Mouse (Mus musculus) layer of hippocampus, adult 8-10 months (tissue): ENCODE measurements around the gene Tmbim6. TPM values are rescaled to one million over a fixed set of nuclear protein-coding genes. Genes with fewer than 3 reads are reported as not detected.
"Not testable (repeated sequence)": the region's sequence is repeated elsewhere in the genome, so short reads cannot be mapped to it uniquely, and the experiment has no call there.

Source experiments
- DNase-seq, 2 experiments: peaks; one replicate each; pipeline ENCODE4 v3.0.0; 2022; ENCODE audit warnings: low spot score in 2 of 2
- total RNA-seq, 4 experiments: library from RNA; stranded (reverse); gene quantifications; 2 replicates each; pipeline ENCODE4 v1.2.4; 2022

Tmbim6 gene
- total RNA-seq, 4 experiments from 2014 or later, result 349 to 403 (median 360) TPM

GRCm38 (mm10) chr15:99416957-99417356, 24.3 kb downstream of the Tmbim6 start:
- DNase-seq, result no peak

- DNase-seq, result no peak
Measured at GRCm38 (mm10) chr15:99417692-99418271, 25.1 kb downstream of the Tmbim6 start.

DNA sequence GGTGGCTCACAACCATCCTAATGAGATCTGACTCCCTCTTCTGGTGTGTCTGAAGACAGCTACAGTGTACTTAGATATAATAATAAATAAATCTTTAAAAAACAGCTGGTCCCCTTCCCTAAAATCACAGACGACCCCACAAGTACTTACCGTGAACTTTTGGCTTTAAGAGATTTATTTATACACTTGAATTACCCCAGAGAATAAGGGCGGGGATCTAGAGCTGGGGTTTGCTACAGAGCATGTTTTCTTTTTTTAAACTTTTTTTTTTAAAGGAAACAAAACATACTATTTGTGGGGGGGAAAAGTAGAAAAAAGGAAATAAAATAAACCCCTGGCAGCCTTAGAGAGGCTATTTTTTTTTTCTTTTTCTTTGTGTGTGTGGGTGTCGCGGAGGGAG, 27.4 kb downstream of the Tmbim6 start:
- no peak for DNase-seq

GRCm38 (mm10) chr15:99420521-99421014, 27.9 kb downstream of the Tmbim6 start:
- DNase-seq, result no peak

- no peak for DNase-seq
Measured at GRCm38 (mm10) chr15:99421152-99421551, 28.5 kb downstream of the Tmbim6 start.

- no peak for DNase-seq
Measured at GRCm38 (mm10) chr15:99421676-99422075, 29.0 kb downstream of the Tmbim6 start.

GRCm38 (mm10) chr15:99422551-99422950, 29.9 kb downstream of the Tmbim6 start:
- DNase-seq, result no peak

GRCm38 (mm10) chr15:99423131-99423530, 30.4 kb downstream of the Tmbim6 start:
- DNase-seq, result no peak

DNA sequence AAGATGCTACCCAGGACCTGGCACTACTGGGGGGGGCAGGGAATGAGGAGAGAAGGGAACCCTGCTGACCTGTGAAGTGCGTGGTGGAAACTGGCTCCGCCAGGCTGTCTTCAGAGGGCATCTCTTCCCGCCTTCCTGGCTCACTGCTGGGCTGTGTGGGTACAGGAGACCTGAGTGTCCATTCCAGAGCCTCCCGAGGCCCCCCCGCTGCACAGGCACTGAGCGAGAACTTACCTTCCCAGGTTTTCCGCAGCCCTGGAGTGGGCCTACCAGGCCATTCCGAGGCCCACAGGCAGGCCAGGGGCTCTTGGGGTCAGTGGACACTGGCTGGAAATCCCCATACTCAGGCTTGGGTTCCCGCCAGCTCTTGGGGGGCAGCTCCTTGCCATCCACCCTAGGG, 31.2 kb downstream of the Tmbim6 start:
- DNase-seq, result no peak

DNA sequence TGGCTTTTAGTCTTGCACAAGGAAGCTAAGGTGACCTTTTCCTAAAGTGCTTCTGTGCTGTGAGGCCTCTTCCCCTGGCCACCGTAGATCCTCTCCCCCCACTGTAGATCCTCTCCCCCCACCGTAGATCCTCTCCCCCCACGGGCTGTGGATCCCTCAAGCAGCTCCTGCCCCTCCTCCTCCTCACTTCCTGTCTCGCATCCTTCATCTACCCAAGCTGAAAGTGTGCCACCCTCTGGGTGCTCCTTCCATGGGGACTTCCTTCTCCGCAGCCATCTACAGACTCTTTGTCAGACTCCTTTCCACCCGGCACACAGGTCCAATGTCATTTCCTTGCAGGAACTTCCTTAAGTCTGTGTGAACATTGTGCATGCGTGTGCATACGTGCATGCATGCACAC, 37.7 kb downstream of the Tmbim6 start:
- no peak for DNase-seq

GRCm38 (mm10) chr15:99431063-99431462, 38.4 kb downstream of the Tmbim6 start:
- DNase-seq, result no peak

GRCm38 (mm10) chr15:99431504-99431903, 38.8 kb downstream of the Tmbim6 start:
- no peak for DNase-seq

DNA sequence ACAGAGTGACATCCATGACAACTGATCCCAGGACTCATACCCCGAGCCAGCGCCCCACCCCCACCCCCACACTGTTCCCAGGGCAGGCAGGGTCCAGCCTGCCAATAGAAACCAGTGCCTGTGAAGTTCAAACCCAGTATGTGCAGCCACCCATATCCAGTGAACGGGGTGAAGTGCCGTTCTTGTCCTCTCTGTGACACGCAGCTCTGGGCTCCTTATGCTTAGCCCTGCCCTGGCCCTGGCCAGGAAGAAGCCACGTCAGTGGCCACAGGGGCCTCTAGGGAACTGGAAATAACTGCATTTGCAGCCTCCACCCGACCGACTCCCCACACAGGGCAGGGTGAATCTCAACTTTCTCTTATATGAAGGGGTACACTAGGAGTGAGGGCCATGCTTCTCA, 39.3 kb downstream of the Tmbim6 start:
- no peak for DNase-seq

- DNase-seq, result no peak
Measured at GRCm38 (mm10) chr15:99433081-99433718, 40.5 kb downstream of the Tmbim6 start.

DNA sequence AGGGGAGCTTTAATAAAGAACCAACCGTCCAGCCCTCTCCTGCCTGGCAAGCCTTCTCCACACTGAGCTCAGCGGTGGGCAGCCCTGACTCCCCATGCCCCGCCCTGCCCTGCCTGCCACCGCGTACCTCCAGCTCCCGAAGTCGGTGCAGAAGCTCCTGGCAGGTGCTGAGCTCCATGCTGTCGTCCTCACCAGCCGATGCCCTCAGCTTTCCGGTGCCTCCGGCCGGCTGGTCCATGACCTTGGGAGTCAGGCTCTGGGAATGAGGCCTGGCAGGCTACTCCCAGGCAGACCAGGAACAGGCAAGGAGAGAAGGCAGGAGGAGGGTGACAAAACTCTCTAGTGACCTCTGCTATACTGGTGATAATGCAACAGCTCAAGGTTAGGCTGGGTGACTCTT, 41.2 kb downstream of the Tmbim6 start:
- no peak for DNase-seq

GRCm38 (mm10) chr15:99438966-99439698, 46.5 kb downstream of the Tmbim6 start:
- DNase-seq, result no peak

- DNase-seq, result no peak
Measured at GRCm38 (mm10) chr15:99440112-99440815, 47.6 kb downstream of the Tmbim6 start.

- DNase-seq, result no peak
Measured at GRCm38 (mm10) chr15:99440816-99441457, 48.3 kb downstream of the Tmbim6 start.

GRCm38 (mm10) chr15:99442358-99442757, 49.7 kb downstream of the Tmbim6 start:
- DNase-seq, result no peak

GRCm38 (mm10) chr15:99445567-99445966, 52.9 kb downstream of the Tmbim6 start:
- no peak for DNase-seq

GRCm38 (mm10) chr15:99446136-99446535, 53.5 kb downstream of the Tmbim6 start:
- DNase-seq, result not testable (repeated sequence)
